Mouse (Mus musculus) heart, adult 8-10 months (tissue): ENCODE results near the gene Slc39a11. TPM values are rescaled to one million over a fixed set of nuclear protein-coding genes. Genes with fewer than 3 reads are reported as not detected.

Source experiments
- DNase-seq: peaks from one replicate; pipeline ENCODE4 v3.0.0; 2022; ENCODE audit warnings: low spot score
- total RNA-seq, 4 experiments: library from RNA; stranded (reverse); gene quantifications; 2 replicates each; pipeline ENCODE4 v1.2.4; 2022

The Slc39a11 gene
- total RNA-seq, 4 experiments from 2014 or later: 2.8 to 4.4 (median 4.0) TPM

GRCm38 (mm10) chr11:113510249-113510648, 139.6 kb downstream of the Slc39a11 start:
- DNase-seq: no peak

GRCm38 (mm10) chr11:113507716-113508480, 142.0 kb downstream of the Slc39a11 start:
- no peak for DNase-seq

DNA sequence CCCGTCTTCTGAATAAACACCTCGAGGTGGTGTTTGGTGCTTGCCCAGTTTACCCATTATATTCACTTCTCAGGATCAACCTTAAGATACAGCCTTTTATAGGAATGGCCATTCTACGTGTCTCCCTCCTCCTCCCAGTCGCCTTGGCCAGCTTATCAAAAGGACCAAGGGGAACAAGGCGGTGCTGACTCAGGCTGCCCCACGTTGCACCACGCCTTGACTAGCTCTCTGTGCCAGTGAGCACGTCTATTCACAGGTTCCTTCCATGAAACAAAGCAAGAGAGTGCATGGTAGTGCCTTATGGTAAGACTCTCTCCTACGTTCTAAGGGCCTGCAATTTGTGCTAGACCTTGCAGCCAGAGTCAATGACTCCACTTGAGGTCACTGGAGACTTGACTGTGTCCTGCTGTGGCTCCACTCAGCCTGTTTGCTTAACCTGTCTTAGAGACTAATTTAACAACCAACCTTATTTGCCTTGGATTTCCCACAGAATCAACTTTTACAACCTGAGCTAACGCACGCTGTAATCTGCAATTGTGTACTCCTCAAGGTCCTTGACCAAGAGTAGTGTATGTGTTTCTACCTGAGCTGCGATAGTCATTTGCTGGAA, 144.2 kb downstream of the Slc39a11 start:
- no peak for DNase-seq

DNA sequence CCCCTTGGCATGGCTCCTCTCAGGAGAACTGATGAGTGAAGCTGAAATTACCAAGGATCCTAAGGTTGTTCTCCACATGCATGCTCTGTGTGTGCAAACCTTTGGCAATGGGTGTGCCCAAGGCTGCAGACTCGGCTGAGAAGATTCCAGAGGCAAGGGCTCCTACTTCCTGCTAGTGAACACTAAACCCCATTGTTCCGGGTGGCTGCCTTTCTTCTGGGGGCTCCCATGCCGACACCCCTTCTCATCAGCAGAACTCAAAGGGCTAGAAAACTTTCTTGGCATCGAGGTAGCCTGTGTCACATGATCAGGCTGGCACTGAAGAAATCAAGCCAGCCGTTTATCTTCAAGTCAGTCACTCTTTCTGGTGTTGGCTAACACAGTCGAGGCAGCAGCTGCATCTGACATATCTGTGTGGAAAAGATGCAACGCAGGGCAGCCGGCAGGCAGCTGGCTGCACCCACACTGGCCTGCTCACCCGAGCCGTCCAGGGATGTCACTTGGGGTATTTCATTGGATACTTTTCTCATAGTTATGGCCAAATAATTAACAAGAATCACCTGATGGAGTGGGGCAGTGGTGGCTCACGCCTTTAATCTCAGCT, 145.3 kb downstream of the Slc39a11 start:
- DNase-seq: no peak

- DNase-seq: no peak
These were observed 146.9 kb downstream of the Slc39a11 start for GRCm38 (mm10) chr11:113502968-113503367.

- no peak for DNase-seq
These were observed 149.1 kb downstream of the Slc39a11 start for GRCm38 (mm10) chr11:113500631-113501305.

- no peak for DNase-seq
These were observed 151.0 kb downstream of the Slc39a11 start for GRCm38 (mm10) chr11:113498889-113499288.

- no peak for DNase-seq
These were observed 155.8 kb downstream of the Slc39a11 start for GRCm38 (mm10) chr11:113494021-113494546.

DNA sequence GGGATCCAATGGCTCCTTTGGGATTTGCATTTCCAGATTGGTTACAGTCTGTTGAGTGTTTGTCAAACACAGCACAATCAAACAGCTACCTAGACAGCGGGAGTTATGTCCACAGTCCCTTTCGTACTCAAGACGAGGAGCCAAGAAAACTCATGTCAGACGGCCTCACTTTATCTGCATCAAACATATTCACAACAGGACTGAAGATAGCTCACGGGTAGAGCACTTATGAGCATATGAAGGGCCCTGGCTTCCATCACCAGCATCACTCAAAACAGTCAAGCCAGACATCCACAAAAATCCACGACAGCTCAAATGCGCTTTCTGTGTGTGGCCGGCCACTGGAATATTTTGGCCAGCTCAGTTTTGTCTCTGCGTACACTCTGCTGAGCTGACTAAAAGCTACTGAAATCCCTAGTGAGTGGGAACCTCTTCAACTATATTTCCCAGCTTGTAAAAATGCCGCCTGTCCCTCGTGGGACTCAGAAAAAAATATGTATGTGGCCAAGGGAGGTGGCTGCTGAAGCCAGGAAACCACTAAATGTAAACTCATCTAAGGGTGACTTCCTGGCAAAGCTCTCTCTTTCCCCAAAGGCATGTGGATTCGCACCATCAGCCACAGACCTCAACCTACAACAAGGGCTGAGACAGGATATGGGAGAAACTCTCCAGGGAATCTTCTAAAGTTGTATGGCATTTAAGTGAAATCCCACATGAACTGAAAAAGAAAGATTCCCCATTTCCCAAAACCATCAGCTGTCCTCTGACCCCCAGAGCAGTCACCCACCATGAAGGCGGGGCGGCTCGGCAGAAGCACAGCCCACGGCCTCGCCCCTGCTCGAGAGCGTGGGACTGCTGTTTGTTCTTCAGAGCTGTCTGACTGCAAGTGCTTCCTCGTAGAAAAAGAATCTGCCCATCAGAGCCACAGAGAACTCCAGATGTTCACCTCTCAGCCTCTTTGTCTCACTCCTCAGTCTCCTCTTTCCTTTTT, 159.1 kb downstream of the Slc39a11 start:
- DNase-seq: no peak

DNA sequence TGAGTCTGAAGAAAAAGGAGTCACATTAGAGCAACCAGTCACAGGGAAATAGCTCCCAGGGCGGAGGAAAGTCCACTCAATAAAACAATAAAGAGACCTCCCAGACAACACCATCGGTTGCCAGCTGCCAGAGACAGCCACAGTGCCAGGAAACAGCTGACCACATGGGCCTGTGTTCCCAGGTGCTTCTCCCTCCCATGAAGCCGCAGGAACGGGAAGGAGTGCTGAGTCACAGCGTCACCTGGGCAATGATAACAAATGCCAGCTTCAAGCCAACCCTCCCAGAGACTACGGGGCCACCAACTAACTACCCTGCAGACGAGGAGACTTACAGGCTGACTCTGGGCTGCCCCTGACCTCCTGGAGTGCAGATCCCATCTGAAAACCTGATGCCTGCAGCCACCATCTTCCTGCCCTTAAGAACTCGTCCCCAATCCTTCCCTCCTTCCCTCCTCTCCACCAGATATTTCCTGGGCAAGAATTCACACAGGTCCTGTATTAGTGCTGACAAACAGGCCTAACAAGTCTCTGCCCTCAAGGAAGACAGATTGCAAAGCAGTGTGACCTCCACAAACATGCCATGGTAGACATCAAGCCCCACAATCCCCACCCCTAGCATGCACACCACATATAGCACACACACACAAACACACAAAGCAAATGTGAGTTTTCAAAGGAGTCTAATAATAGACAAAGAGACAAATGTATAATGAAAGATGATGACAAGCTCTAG, 162.1 kb downstream of the Slc39a11 start:
- no peak for DNase-seq

DNA sequence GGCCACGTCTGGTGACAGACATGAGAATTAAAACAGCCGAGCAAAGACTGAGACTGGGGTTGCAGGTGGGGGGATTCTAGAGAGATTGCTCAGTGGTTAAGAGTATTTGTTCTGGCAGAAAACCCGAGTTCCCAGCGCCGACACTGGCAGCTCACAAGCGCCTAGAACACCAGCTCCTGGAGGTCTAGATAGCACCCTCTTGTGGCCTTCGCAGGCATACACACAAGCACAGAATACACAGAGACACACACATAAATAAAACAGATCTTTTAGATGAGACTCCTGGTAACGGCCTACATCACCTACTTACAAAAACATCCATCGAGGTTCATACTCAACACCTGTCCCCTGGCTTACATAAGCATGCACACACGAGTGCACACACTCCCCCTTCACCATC, 165.8 kb downstream of the Slc39a11 start:
- DNase-seq: no peak

- no peak for DNase-seq
These were observed 172.3 kb downstream of the Slc39a11 start for GRCm38 (mm10) chr11:113477550-113477949.

- no peak for DNase-seq
These were observed 173.2 kb downstream of the Slc39a11 start for GRCm38 (mm10) chr11:113476720-113477119.

- no peak for DNase-seq
These were observed 174.4 kb downstream of the Slc39a11 start for GRCm38 (mm10) chr11:113475491-113475890.

DNA sequence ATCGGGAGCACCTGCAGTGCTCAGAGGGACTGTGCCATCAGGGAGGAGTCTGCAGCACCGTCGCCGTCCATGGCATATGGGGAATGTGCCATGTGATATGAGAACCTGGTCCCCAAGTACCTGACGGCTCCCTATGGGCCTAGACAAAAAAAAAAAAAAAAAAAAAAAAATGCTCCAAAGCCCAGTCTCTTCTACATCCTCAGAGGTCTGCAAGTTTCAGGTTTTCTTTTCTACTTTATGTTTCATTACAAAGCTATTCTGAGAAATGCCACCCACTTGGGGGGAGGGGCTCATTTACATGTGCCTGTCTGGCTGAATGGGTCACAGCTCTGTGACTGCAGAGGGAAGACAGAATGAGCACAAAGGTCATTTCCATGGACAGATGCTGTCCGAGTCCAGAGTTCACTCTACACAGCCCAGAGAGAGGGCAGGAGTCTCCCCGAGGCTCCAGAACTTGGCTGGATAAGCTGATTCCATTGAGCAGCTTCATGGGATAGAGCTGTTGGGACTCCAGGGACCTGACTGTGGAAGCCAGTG, 175.8 kb downstream of the Slc39a11 start:
- no peak for DNase-seq

DNA sequence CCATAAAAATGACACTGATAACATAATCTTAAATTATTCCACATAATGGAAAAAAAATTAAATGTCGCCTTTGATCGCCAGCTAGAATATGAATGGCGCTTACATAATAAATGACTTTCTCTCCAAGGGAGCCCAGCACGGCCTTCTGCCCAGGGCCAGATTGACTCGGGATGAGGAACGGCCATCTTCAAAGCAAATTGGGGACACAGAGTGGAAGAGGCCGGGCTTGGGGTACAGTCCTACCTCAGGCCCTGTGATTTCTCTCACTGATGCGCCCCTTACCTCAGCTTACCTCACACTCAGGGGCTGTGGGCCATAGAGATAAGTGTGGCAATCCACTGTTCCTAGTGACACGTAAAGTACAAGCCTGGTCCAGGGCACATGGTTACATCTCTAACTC, 177.9 kb downstream of the Slc39a11 start:
- DNase-seq: no peak

- no peak for DNase-seq
These were observed 179.7 kb downstream of the Slc39a11 start for GRCm38 (mm10) chr11:113469919-113470785.

GRCm38 (mm10) chr11:113468016-113468415, 181.9 kb downstream of the Slc39a11 start:
- no peak for DNase-seq

DNA sequence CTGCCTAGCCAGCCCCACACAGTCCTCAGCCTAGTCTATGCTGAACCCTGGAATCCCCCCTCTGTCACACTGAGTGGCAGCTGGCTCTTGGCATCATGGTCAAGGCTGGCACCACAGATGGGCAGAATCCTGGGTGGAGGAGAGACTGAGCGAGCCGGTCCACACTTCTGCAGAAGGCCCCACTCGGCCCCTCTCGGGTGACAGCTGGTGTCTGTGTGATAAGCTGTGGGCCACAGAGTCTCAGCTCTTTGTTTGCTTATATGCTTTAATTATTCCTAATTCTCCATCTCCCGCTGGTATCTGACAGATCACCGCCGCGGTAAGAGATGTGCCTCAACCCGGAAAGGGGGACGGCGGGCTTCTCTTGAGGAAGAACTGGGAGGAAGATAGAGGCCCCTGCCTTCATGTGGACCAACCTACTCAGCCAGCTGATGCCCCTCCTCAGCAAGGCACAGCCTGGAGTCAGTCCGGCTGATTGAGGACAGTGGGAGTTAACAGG, 182.5 kb downstream of the Slc39a11 start:
- no peak for DNase-seq
